Mouse (Mus musculus) embryonic facial prominence, embryonic 13.5 days (tissue): ENCODE measurements around the gene Ppil4. TPM values are rescaled to one million over a fixed set of nuclear protein-coding genes. Genes with fewer than 3 reads are reported as not detected.

ENCODE experiments used
- ATAC-seq: fragments of 200-750 bp; cut with Nextera tagmentation; 2 replicates; pipeline ENCODE4 v1.8.0; 2017; ENCODE audit warnings: low read depth; ENCODE audit not compliant: insufficient number of reproducible peaks, insufficient read depth, low FRiP score, low TSS enrichment
- H3K27ac ChIP-seq: fragments of 300-500 bp; sonication (generic); 2 replicates; pipeline ENCODE4 v1.5.1; 2015; ENCODE audit warnings: moderate library complexity, mild to moderate bottlenecking, inconsistent platforms
- H3K27me3 ChIP-seq: fragments of 300-500 bp; sonication (generic); 2 replicates; pipeline ENCODE4 v1.6.1; 2015; ENCODE audit warnings: mild to moderate bottlenecking, inconsistent platforms
- H3K36me3 ChIP-seq: fragments of 300-500 bp; sonication (generic); 2 replicates; pipeline ENCODE4 v1.6.1; 2015; ENCODE audit warnings: mild to moderate bottlenecking, inconsistent platforms
- H3K4me1 ChIP-seq: fragments of 300-500 bp; sonication (generic); 2 replicates; pipeline ENCODE4 v1.6.1; 2015; ENCODE audit warnings: inconsistent platforms
- H3K4me2 ChIP-seq: fragments of 300-500 bp; sonication (generic); 2 replicates; pipeline ENCODE4 v1.6.1; 2015; ENCODE audit warnings: moderate library complexity, mild to moderate bottlenecking, inconsistent platforms
- H3K4me3 ChIP-seq: fragments of 300-500 bp; sonication (generic); 2 replicates; pipeline ENCODE4 v1.5.1; 2015; ENCODE audit warnings: mild to moderate bottlenecking, inconsistent platforms
- H3K9ac ChIP-seq: fragments of 300-500 bp; sonication (generic); 2 replicates; pipeline ENCODE4 v1.6.1; 2015; ENCODE audit warnings: mild to moderate bottlenecking, inconsistent platforms
- H3K9me3 ChIP-seq: fragments of 300-500 bp; sonication (generic); 2 replicates; pipeline ENCODE4 v1.6.1; 2016; ENCODE audit warnings: inconsistent platforms
- WGBS: fragments of 180-500 bp; shearing (Covaris S2); methylation state at CpG from one replicate; pipeline ENCODE4 v1.1.7; 2015; ENCODE audit warnings: mixed read lengths; 5-methylcytosine and 5-hydroxymethylcytosine counted together
- polyA plus RNA-seq: library from polyadenylated mRNA; unstranded; fragments of >200 nt; fragmentation: Nextera tagmentation; extraction: Ambion mirVana; gene quantifications from 2 replicates; pipeline ENCODE4 v1.2.1, GENCODE M21; 2015

The Ppil4 gene
- polyA plus RNA-seq, 1 experiment from 2014 or later: 44.0 TPM

- no peak for ATAC-seq
- H3K4me2 ChIP-seq: no peak overlapping the region
- no peak overlapping the region for H3K4me3 ChIP-seq
- no peaks in the 10 kb centered on the region for H3K4me1 ChIP-seq
- WGBS: 43% methylated on average over 2 of the region's 2 CpGs
- H3K9me3 ChIP-seq: no peaks in the 10 kb centered on the region
- H3K27ac ChIP-seq: no peak overlapping the region
- H3K27me3 ChIP-seq: no peaks in the 10 kb centered on the region
- H3K36me3 ChIP-seq: peaks cover 16% of the 10 kb centered on the region
- no peak overlapping the region for H3K9ac ChIP-seq
Observed at GRCm38 (mm10) chr10:7787319-7787718, 5.4 kb upstream of the Ppil4 start.

DNA sequence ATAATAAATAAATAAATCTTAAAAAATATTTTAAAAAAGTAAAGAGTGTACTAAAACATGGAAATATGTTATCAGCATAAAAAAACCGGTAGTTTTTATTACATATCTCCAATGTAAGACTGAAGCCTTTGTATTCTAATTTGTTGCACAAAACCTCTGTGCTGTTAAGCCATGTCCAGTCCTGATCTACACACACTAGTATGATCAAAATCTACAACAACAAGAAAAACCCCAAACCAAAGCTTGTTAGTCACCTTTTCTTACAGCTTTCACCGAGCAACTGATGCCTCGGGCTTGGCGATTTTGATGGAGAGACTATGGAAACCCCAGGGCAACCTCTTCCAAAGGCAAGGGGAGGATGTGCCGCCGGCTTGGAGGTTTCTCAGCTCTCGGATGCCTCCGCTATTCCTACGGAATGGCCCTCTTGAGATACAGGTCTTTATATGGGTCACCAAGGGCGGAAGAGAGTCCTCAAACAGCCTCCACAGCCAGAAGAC, 389 bp upstream of the Ppil4 start:
- H3K27me3 ChIP-seq: no peaks in the 10 kb centered on the region
- peak overlapping the region; percentile 84 for H3K4me3 ChIP-seq
- H3K4me1 ChIP-seq: peaks cover 5% of the 10 kb centered on the region
- H3K9ac ChIP-seq: peak overlapping the region; percentile 90
- under 1% methylated on average over 10 of the region's 10 CpGs for WGBS
- ATAC-seq: no peak
- H3K27ac ChIP-seq: peak overlapping the region; percentile 62; the same call in 1 of the 2 replicates
- peaks cover 28% of the 10 kb centered on the region for H3K36me3 ChIP-seq
- H3K4me2 ChIP-seq: peak overlapping the region; percentile 89
- no peaks in the 10 kb centered on the region for H3K9me3 ChIP-seq

- Histone ChIP-seq H3K27ac (no peak overlapping the region), H3K27me3 (no peaks in the 10 kb centered on the region), H3K4me1 (no peaks in the 10 kb centered on the region), H3K9ac (no peak overlapping the region), H3K9me3 (no peaks in the 10 kb centered on the region), H3K4me2 (no peak overlapping the region), H3K36me3 (peaks cover 78% of the 10 kb centered on the region), H3K4me3 (no peak overlapping the region)
- ATAC-seq: no peak
- WGBS: 88% methylated on average over 3 of the region's 3 CpGs
Observed at GRCm38 (mm10) chr10:7801258-7801657, 8.6 kb downstream of the Ppil4 start.

- H3K27ac ChIP-seq: no peak overlapping the region
- no peak overlapping the region for H3K9ac ChIP-seq
- ATAC-seq: no peak
- no peaks in the 10 kb centered on the region for H3K4me1 ChIP-seq
- H3K36me3 ChIP-seq: peaks cover 69% of the 10 kb centered on the region
- no peak overlapping the region for H3K4me3 ChIP-seq
- H3K9me3 ChIP-seq: no peaks in the 10 kb centered on the region
- no peaks in the 10 kb centered on the region for H3K27me3 ChIP-seq
- 91% methylated on average over 2 of the region's 2 CpGs for WGBS
- no peak overlapping the region for H3K4me2 ChIP-seq
Observed at GRCm38 (mm10) chr10:7802519-7803140, 9.9 kb downstream of the Ppil4 start.

DNA sequence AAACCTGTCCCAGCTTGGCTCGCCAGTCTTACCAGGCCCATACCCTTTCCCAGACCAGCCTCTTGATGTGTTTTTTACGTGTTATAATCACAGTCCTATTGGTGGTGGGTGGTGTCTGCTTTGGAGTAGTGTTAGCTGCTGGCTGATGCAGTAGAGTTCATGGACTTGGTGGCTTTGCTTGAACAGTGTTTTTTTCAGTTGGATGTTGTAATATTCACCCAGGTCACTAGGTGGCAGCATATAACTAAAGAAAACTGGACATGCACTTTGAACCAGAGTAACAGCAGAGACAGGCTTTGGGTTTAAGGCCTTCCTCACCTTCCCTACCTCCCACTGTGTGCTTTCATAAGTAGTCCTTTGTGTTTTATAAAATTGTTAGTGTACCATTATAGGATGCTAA, 17.2 kb downstream of the Ppil4 start:
- WGBS: 43% methylated on average over 2 of the region's 2 CpGs

GRCm38 (mm10) chr10:7816476-7816875, 23.8 kb downstream of the Ppil4 start:
- no peaks in the 10 kb centered on the region for H3K27me3 ChIP-seq
- H3K36me3 ChIP-seq: peaks cover 46% of the 10 kb centered on the region
- H3K4me1 ChIP-seq: no peaks in the 10 kb centered on the region
- H3K4me2 ChIP-seq: no peak overlapping the region
- ATAC-seq: no peak
- H3K27ac ChIP-seq: no peak overlapping the region
- WGBS: 83% methylated on average over 2 of the region's 2 CpGs
- H3K4me3 ChIP-seq: no peak overlapping the region
- H3K9me3 ChIP-seq: no peaks in the 10 kb centered on the region
- H3K9ac ChIP-seq: no peak overlapping the region

More for the DNA sequence above, 17.2 kb downstream of the Ppil4 start:
- H3K4me3 ChIP-seq: no peak overlapping the region
- no peaks in the 10 kb centered on the region for H3K4me1 ChIP-seq
- no peaks in the 10 kb centered on the region for H3K9me3 ChIP-seq
- no peak overlapping the region for H3K4me2 ChIP-seq
- H3K9ac ChIP-seq: no peak overlapping the region
- H3K27ac ChIP-seq: no peak overlapping the region
- ATAC-seq: no peak
- H3K36me3 ChIP-seq: peaks cover 52% of the 10 kb centered on the region
- H3K27me3 ChIP-seq: no peaks in the 10 kb centered on the region

DNA sequence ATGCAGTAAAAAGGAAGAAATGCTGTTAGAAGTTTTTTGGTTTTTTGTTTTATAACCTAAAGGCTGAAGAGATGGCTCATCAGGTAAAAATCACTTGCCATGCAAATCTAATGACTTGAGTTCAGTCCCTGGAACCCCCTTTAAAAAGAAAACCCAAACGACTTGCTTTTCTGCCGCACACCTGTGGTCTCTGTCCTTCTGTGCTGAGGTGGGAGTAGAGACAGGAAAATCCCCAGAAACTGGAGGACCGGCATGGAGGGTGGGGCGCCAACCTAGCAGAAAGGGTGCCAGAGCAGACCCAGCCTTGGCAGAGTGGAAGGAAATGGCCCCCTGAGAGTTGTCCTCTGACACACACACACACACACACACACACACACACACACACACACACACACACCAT, 26.0 kb downstream of the Ppil4 start:
- peaks cover 58% of the 10 kb centered on the region for H3K36me3 ChIP-seq
- ATAC-seq: no peak
- WGBS: 88% methylated on average over 4 of the region's 4 CpGs
- H3K4me1 ChIP-seq: no peaks in the 10 kb centered on the region
- H3K27me3 ChIP-seq: no peaks in the 10 kb centered on the region
- no peak overlapping the region for H3K27ac ChIP-seq
- H3K4me3 ChIP-seq: no peak overlapping the region
- H3K9me3 ChIP-seq: no peaks in the 10 kb centered on the region
- H3K4me2 ChIP-seq: no peak overlapping the region
- H3K9ac ChIP-seq: no peak overlapping the region

DNA sequence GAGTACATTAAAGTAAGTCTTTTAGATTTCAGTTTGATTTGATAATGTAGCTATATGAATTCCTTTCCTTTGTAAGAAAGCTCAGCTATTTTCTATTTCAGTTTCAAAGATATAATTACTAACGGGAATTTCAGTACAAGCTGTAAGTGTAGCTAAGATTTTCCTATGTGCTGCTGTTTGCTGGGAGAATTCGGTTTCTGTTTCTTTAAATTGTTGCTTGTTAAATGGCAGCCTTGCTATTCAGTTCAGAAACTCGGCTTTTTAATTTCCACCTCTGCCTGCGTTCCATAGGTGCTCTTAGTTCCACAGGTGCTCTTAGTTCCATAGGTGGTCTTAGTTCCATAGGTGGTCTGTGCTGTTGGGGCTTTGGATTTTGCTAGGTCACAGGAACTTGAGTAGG, 26.5 kb downstream of the Ppil4 start:
- WGBS: 85% methylated on average over 4 of the region's 4 CpGs
- H3K4me3 ChIP-seq: no peak overlapping the region
- no peaks in the 10 kb centered on the region for H3K9me3 ChIP-seq
- peaks cover 60% of the 10 kb centered on the region for H3K36me3 ChIP-seq
- no peak overlapping the region for H3K9ac ChIP-seq
- H3K4me1 ChIP-seq: no peaks in the 10 kb centered on the region
- no peak for ATAC-seq
- H3K27ac ChIP-seq: no peak overlapping the region
- no peak overlapping the region for H3K4me2 ChIP-seq
- no peaks in the 10 kb centered on the region for H3K27me3 ChIP-seq

DNA sequence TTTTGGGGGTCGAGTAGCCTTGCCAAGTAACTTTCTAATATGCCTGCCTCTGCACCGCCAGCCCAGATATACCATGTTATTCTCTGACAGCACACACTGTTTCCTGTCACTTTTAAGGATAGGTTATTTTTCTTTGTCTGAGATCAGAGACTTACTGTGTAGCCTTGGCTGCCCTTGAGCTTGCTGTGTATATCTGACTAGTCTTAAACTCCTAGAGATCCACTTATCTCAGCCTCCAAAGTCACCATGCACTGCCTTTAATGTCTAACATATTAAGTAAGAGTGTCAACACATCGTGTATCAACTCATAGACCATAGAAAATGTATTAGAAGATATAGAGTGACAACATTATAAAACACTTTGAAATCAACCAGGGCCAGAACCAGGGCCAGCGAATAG, 26.9 kb downstream of the Ppil4 start:
- H3K4me3 ChIP-seq: no peak overlapping the region
- WGBS: 90% methylated on average over 4 of the region's 4 CpGs
- peaks cover 62% of the 10 kb centered on the region for H3K36me3 ChIP-seq
- no peak overlapping the region for H3K4me2 ChIP-seq
- H3K9ac ChIP-seq: no peak overlapping the region
- no peaks in the 10 kb centered on the region for H3K27me3 ChIP-seq
- no peak for ATAC-seq
- H3K27ac ChIP-seq: no peak overlapping the region
- no peaks in the 10 kb centered on the region for H3K4me1 ChIP-seq
- no peaks in the 10 kb centered on the region for H3K9me3 ChIP-seq

DNA sequence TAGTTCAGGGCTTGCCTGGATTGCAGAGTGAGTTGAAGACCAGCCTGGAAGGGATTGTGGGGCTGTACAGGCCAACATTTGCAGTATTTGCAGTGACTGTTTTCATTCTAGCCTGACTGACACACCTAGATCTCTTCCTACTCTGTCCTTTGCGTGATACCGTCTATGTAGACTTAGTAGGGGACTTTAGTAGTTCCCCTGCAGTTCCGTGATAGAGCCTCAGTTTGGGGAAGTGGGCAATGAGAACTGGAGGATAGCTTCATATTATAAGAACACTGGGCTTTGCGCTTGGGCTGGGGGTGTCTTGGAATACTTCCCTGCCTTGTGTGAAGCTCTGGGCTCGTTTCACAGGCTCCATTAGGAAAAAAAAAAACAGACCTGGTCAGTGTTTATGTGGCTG, 27.5 kb downstream of the Ppil4 start:
- Histone ChIP-seq H3K4me3 (no peak overlapping the region), H3K9me3 (no peaks in the 10 kb centered on the region), H3K4me1 (no peaks in the 10 kb centered on the region), H3K4me2 (no peak overlapping the region), H3K9ac (no peak overlapping the region), H3K36me3 (peaks cover 64% of the 10 kb centered on the region), H3K27me3 (no peaks in the 10 kb centered on the region), H3K27ac (no peak overlapping the region)
- WGBS: 94% methylated on average over 5 of the region's 5 CpGs
- no peak for ATAC-seq

DNA sequence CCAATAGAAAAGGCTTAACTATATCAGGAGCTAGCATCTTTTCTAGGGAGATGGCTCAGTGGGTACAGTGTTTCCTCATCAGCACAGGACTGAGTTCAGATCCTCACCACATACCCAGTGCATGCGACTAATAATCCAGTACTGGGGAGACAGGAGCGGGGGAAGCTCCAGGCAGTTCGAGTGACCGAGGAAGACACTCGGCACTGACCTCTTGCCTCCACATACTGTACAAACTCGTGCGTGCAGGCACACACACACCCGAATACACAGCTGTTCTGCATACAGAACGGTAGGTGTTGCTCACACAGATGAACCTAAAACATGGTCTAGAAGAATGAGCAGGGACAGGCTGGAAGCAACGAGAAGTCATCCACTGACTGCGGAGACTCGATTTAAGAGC, 29.3 kb downstream of the Ppil4 start:
- no peak overlapping the region for H3K4me2 ChIP-seq
- 91% methylated on average over 12 of the region's 12 CpGs for WGBS
- H3K9me3 ChIP-seq: no peaks in the 10 kb centered on the region
- ATAC-seq: no peak
- H3K36me3 ChIP-seq: peaks cover 56% of the 10 kb centered on the region
- no peak overlapping the region for H3K4me3 ChIP-seq
- no peaks in the 10 kb centered on the region for H3K27me3 ChIP-seq
- H3K4me1 ChIP-seq: no peaks in the 10 kb centered on the region
- no peak overlapping the region for H3K27ac ChIP-seq
- no peak overlapping the region for H3K9ac ChIP-seq

- Histone ChIP-seq H3K4me1 (no peaks in the 10 kb centered on the region), H3K4me3 (no peak overlapping the region), H3K9ac (no peak overlapping the region), H3K36me3 (peaks cover 42% of the 10 kb centered on the region), H3K27ac (no peak overlapping the region), H3K4me2 (no peak overlapping the region), H3K27me3 (no peaks in the 10 kb centered on the region), H3K9me3 (no peaks in the 10 kb centered on the region)
- WGBS: 80% methylated on average over 9 of the region's 9 CpGs
- no peak for ATAC-seq
Observed at GRCm38 (mm10) chr10:7824663-7825280, 32.1 kb downstream of the Ppil4 start.
